Mouse (Mus musculus): ENCODE results near the gene Zfp524. TPM values are rescaled to one million over a fixed set of nuclear protein-coding genes. Genes with fewer than 3 reads are reported as not detected.

Zfp524 gene
- polyA plus RNA-seq, 1 experiment, result 36.4 TPM

DNA sequence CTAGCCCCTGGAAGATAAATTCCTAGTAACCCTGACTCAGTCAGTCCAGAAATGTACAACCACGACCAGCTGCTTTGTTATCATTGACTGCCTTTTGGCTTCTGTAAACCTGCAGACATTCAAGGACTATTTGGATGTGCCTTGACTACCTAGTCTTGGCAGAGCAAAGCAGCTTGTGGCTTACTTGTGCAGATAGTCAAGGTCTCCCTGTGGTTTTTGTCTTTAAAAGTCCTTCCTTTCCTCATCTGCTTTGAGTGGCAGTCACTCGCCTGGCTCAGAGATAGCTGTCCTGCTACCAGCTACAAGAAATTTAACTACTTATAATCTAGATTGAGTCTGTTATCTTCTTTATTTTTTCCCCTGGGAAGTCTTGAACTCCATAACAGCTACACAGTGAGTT lies 30.8 kb downstream of the Zfp524 start:
- TF ChIP-seq CTCF (IDR thresholded peaks at IDR 0.05; ENCODE audit: low read depth, low read length) (no peak), POLR2A (IDR thresholded peaks at IDR 0.05; ENCODE audit: borderline replicate concordance, low read depth, low read length) (no peak)
- H3K27ac ChIP-seq (ENCODE audit: insufficient read depth, low read depth, low read length), result no peak overlapping the region
- no peak overlapping the region for H3K4me3 ChIP-seq (ENCODE audit: insufficient read depth, low read length)
- H3K4me1 ChIP-seq (ENCODE audit: control insufficient read depth, insufficient read depth, low read length), result no peaks in the 10 kb centered on the region

DNA sequence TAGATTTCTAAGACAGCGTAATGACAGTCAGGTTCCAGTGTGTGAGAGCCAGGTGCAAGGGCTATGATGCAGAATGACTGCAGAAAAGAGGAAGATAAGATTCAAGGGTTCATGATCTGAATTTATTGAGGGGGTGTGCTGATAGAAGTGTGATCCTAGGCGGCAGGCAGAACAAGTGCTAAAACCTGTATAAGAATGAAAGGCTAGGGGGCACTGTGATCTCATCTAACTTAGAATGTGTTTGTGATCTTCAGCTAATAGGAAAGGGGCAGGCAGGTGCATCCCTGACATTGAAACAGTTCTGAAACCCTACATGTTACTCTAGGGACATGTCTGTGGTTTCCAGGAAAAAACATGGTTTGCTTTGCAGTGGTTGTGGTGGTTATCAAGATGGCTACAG lies 31.9 kb downstream of the Zfp524 start:
- Histone ChIP-seq H3K27ac (ENCODE audit: insufficient read depth, low read depth, low read length) (no peak overlapping the region), H3K4me3 (ENCODE audit: insufficient read depth, low read length) (no peak overlapping the region), H3K4me1 (ENCODE audit: control insufficient read depth, insufficient read depth, low read length) (peaks cover 6% of the 10 kb centered on the region)
- no peak for TF ChIP-seq CTCF (IDR thresholded peaks at IDR 0.05; ENCODE audit: low read depth, low read length)
- no peak for TF ChIP-seq POLR2A (IDR thresholded peaks at IDR 0.05; ENCODE audit: borderline replicate concordance, low read depth, low read length)

DNA sequence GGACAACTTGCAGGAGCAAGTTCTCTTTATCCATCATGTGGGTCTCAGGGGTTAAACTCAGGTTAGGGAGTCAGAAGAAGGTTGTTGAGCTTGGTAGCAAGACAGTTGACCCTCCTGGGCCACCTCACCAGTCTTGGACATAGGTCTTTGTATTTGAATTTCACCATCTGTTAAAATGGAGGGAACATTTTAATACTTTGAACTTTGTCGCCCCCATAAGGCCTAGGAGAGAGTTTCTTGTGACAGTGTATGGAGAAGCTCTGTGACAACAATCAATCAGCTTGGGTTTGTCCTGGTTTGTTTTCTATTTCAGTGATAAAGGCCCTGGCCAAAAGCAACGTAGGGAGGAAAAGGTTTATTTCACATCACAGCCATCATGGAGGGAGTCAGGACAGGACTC lies 33.1 kb downstream of the Zfp524 start:
- Histone ChIP-seq H3K4me1 (ENCODE audit: control insufficient read depth, insufficient read depth, low read length) (peaks cover 6% of the 10 kb centered on the region), H3K27ac (ENCODE audit: insufficient read depth, low read depth, low read length) (no peak overlapping the region), H3K4me3 (ENCODE audit: insufficient read depth, low read length) (no peak overlapping the region)
- no peak for TF ChIP-seq CTCF (IDR thresholded peaks at IDR 0.05; ENCODE audit: low read depth, low read length)
- TF ChIP-seq POLR2A (IDR thresholded peaks at IDR 0.05; ENCODE audit: borderline replicate concordance, low read depth, low read length), result no peak

DNA sequence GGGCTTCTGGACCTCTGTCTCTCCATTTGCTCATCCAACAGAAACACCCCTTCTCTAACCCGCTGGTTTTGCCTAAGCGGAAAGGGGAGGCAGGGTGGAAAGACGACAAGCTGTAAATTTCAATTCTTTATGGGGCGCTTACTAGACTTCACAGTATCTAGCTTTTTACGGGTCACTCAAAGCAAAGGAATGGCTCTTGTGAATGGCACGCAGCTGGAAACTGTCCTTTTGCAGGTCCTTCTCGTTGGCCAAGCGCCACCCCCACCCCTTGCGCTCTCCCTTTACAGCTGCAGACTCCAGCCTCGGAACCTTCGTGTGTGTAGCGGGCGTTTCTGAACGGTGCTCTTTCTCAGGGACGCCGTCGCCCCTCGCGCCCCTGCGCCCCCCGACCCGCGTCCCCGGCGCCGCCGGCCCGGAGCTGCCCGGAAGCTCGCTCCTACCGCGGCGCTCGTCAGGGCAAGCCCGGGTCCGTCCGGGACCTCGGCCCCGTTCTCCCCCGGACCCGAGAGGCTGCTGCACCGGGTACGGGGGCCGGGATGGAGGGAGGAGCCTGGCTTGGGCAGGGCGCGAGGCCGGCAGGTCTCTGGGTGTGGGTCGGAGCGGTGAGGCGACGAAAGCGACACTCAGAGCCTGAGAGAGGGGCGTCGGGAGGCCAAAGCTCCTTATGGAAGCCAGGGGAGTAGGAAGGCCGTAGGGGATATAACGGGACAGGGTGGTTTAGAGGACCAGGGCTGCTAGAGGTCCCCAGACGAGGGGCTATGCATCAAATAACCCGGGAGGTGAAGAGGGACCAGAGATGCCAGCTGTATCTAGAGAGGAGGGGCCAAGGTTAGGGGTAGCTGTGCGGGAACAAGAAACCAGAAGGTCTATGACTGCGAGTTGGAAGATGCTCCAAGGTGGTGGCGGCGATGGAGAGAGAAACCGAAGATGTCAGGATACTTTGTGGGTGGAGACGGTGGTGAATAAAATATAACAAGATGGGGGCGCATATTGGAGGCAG lies 37.3 kb downstream of the Zfp524 start, which contains the start of gene Zfp580:
Zfp580 (plus strand) TSS at position 346 of the 1,000 bp plus-strand sequence.
- Histone ChIP-seq H3K4me3 (ENCODE audit: insufficient read depth, low read length) (peak within 1 kb of the TSS; percentile 69), H3K27ac (ENCODE audit: insufficient read depth, low read depth, low read length) (peak within 1 kb of the TSS; percentile 1; the same call in 1 of the 2 replicates), H3K4me1 (ENCODE audit: control insufficient read depth, insufficient read depth, low read length) (peaks cover 12% of the 10 kb centered on the region)
- TF ChIP-seq POLR2A (IDR thresholded peaks at IDR 0.05; ENCODE audit: borderline replicate concordance, low read depth, low read length), result no peak
- TF ChIP-seq CTCF (IDR thresholded peaks at IDR 0.05; ENCODE audit: low read depth, low read length), result no peak

DNA sequence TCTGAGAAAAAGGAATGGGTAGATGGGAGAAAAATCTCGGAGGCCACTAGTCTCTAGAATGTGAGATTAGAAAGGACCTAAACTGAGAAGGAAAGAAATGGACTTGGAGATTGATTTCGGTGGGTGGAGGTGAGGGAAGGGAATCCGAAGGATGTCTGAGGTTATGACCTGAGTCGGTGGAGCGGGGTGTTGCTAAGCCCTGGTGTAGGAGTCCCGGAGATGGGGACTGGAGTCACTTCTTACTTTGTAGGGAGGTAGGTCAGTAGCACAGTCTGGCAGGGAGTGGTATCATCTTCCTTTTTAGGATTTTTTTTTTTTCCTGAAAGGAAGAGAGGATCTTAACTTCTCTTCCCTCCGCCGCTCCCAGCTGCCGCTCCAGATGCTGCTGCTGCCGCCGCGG lies 38.2 kb downstream of the Zfp524 start:
- Histone ChIP-seq H3K4me1 (ENCODE audit: control insufficient read depth, insufficient read depth, low read length) (peaks cover 18% of the 10 kb centered on the region), H3K4me3 (ENCODE audit: insufficient read depth, low read length) (peak overlapping the region; percentile 69), H3K27ac (ENCODE audit: insufficient read depth, low read depth, low read length) (no peak overlapping the region)
- no peak for TF ChIP-seq POLR2A (IDR thresholded peaks at IDR 0.05; ENCODE audit: borderline replicate concordance, low read depth, low read length)
- TF ChIP-seq CTCF (IDR thresholded peaks at IDR 0.05; ENCODE audit: low read depth, low read length), result no peak

DNA sequence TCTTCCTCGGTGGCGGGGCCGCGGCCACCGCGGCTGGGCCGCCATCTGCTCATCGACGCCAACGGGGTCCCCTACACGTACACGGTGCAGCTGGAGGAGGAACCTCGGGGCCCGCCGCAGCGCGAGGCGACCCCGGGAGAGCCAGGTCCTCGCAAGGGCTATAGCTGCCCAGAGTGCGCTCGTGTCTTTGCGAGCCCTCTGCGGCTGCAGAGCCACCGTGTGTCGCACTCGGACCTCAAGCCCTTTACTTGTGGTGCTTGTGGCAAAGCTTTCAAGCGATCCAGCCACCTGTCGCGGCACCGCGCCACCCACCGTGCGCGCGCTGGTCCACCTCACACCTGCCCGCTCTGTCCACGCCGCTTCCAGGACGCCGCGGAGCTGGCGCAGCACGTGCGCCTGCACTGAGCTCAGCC lies 38.7 kb downstream of the Zfp524 start:
- TF ChIP-seq POLR2A (IDR thresholded peaks at IDR 0.05; ENCODE audit: borderline replicate concordance, low read depth, low read length) (no peak), CTCF (IDR thresholded peaks at IDR 0.05; ENCODE audit: low read depth, low read length) (no peak)
- Histone ChIP-seq H3K4me3 (ENCODE audit: insufficient read depth, low read length) (peak overlapping the region; percentile 69), H3K4me1 (ENCODE audit: control insufficient read depth, insufficient read depth, low read length) (peaks cover 23% of the 10 kb centered on the region), H3K27ac (ENCODE audit: insufficient read depth, low read depth, low read length) (no peak overlapping the region)

DNA sequence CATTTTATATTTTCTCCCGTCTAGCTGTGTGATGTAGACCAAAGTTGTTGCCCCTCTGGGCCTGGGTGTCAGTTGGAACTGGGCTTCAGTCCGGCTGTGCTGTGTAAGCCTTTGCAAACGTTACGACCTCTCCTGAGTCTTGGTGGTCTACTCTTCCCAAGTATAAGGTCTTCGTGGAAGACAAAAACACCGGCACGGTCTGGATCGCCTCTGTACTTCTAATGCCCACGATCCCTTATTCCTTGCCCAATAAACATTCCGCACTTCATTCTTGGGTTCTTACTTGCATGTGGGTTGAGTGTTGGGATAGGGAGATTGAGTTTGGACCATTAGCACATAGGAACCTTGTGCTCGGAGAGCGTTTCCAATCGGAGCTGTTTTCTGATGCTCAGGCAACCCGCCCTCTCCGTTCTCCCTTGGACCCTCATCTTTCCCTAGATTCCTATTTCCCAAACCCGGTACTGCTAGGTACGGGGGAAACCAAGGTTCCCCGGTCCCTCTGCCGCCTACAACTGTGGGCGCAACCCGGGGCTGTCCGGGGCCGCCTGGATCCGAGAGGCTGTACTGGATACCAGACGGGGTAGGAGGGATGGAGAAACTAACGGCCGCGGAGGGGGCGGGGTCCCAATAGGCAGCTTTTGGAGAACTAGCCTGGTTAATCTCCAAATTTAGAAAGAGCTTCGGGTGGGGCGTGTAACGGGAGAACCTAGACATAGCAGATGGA lies 39.4 kb downstream of the Zfp524 start:
- Histone ChIP-seq H3K4me1 (ENCODE audit: control insufficient read depth, insufficient read depth, low read length) (peaks cover 29% of the 10 kb centered on the region), H3K4me3 (ENCODE audit: insufficient read depth, low read length) (peak overlapping the region; percentile 69), H3K27ac (ENCODE audit: insufficient read depth, low read depth, low read length) (no peak overlapping the region)
- TF ChIP-seq CTCF (IDR thresholded peaks at IDR 0.05; ENCODE audit: low read depth, low read length), result no peak

DNA sequence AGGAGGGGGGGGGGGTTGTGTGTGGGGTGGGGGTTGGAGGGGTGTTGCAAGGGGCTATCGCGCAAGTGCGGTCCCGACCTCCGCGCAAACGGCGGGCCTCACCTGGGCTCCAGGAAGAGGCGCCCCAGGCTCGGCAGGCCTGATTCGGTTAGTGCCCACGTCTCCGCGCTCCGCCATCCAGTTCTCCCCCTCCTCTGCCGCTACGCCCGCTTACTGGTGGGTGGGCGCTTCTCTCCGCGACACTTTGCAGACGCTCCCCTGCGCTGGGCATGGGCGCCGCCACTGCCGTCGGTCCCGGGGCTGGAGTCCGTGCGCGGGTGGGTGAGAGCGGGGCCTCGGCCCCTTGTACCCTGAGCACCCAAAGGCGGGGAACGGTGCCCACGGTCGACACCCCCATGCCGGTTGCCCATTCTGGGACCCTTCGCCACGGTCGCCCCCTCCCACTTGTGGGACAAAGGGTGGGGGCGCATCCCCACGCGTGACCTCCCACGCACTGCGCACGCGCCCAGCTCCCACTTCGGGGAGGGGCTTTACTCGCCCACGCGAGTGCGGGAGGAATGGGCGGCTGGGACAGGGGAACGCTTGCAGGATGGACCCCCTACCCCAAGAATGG lies 42.5 kb downstream of the Zfp524 start:
- Histone ChIP-seq H3K4me1 (ENCODE audit: control insufficient read depth, insufficient read depth, low read length) (peaks cover 38% of the 10 kb centered on the region), H3K27ac (ENCODE audit: insufficient read depth, low read depth, low read length) (no peak overlapping the region), H3K4me3 (ENCODE audit: insufficient read depth, low read length) (no peak overlapping the region; the same call in 1 of the 2 replicates)
- no peak for TF ChIP-seq CTCF (IDR thresholded peaks at IDR 0.05; ENCODE audit: low read depth, low read length)
- no peak for TF ChIP-seq POLR2A (IDR thresholded peaks at IDR 0.05; ENCODE audit: borderline replicate concordance, low read depth, low read length)

DNA sequence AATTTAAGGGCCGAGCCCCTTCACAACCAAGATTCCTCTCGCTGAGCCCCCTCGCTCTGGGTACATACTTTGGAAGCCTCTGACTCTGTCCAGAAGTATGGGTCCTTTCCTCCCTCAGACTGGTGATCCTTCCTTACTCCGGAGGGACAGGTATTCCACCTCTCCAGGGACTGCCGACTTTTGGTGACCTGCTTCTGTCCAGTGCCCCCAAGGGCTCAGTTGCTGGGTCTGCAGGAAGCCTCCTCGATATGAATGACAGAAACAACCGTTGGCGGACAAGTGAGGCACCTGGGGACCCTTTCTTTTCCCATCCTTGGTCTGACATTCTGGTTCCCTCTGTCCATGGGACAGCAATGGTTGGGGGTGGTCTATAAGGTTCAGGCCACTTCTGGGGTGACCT lies 43.2 kb downstream of the Zfp524 start:
- Histone ChIP-seq H3K27ac (ENCODE audit: insufficient read depth, low read depth, low read length) (peak overlapping the region; percentile 91), H3K4me3 (ENCODE audit: insufficient read depth, low read length) (no peak overlapping the region), H3K4me1 (ENCODE audit: control insufficient read depth, insufficient read depth, low read length) (peaks cover 38% of the 10 kb centered on the region)
- no peak for TF ChIP-seq POLR2A (IDR thresholded peaks at IDR 0.05; ENCODE audit: borderline replicate concordance, low read depth, low read length)
- TF ChIP-seq CTCF (IDR thresholded peaks at IDR 0.05; ENCODE audit: low read depth, low read length), result no peak

Measured in bone marrow macrophage, adult 2 months (primary cell).